Mouse (Mus musculus) frontal cortex, adult (tissue): ENCODE measurements around the gene Ucn2.

ENCODE experiments used
- ATAC-seq: cut with Nextera tagmentation; 2 replicates; pipeline ENCODE4 v1.9.2; 2017; ENCODE audit warnings: mild to moderate bottlenecking, moderate library complexity, mixed read lengths; ENCODE audit not compliant: low TSS enrichment

Gene Ucn2

DNA sequence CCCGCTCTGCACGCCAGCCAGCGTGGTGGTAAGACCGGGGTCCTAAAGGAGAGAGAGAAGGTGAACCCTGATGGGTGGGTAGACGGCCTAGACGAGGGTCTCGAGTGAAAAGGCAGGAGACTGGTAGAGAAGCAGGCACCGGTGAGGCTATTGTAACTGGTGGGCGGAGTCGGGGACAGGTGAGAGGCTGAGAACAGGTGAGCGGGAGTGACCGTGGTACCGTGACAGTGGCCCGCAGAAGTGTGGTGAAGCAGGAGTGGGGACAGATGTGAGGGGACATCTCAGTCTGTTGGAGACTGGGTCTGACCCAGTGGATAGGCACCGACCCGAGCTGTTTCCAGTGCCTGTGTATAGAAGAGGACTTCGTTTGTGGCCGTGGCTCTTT is 6.3 kb downstream of the Ucn2 start:
- no peak for ATAC-seq

- ATAC-seq: no peak
Observed at GRCm38 (mm10) chr9:108992620-108993361, 7.0 kb downstream of the Ucn2 start.

DNA sequence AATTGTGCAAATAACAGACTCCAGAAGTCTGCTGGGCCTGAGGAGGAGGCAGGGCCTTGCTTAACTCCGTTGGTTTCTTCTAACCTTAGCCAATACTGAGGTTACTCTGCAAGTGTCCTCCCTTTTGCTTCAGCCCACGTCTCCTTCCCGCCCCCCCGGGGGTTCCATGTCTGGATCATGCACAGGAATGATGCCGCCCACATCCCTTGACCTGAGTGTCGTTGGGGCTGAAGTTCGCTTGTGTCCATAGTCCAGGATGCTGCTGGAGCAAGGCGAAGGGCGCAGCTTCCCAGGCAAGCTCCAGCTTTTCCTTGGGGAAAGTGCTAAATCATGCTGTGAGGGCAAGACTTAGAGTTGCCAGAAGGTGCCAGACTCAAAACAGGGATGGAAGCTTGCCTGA is 10.6 kb downstream of the Ucn2 start:
- no peak for ATAC-seq

- ATAC-seq: peak; percentile 14; the same call in 1 of the 2 replicates
Observed at GRCm38 (mm10) chr9:108998287-108999166, 12.7 kb downstream of the Ucn2 start.

- no peak; the same call in 1 of the 2 replicates for ATAC-seq
Observed at GRCm38 (mm10) chr9:108999167-108999526, 13.3 kb downstream of the Ucn2 start.

GRCm38 (mm10) chr9:109000726-109001125 is 14.9 kb downstream of the Ucn2 start:
- ATAC-seq: peak; percentile 56

DNA sequence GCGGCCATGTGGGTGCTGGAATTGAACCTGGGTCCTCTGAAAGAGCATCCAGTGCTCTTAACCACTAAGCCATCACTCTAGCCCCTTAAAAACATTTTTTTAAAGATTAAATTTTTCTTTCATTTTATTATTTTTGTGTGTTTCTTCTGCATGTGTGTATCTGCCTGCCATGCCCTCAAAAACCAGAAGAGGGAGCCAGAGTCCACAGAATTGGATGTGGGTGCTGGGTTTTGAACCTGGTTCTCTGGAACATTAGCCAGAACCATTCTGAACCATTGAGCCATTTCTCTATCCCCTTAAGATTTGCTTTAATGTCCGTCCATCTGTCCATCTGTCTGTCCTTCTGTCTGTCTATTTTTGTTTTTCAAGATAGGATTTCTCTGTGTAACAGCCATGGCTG is 17.4 kb downstream of the Ucn2 start:
- ATAC-seq: no peak

- no peak for ATAC-seq
Observed at GRCm38 (mm10) chr9:109007025-109007780, 21.4 kb downstream of the Ucn2 start.

DNA sequence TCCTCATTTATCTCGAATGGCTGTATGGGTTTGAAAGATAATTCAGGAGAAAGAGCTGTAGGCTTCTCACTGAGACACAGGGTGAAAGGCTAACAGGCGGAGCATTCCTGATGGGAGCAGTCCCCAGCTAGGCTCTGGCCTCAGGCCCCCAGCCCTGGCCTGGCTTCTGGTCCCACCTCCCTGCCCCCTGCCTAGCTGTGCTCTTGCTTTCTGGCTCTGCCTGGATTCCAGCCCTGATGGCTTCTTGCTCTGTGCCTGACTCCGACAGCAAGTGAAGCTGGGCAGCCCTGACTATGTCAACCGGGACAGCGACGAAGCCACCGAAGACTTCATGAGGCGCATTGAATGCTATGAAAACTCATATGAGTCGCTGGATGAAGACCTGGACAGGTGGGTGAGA is 22.3 kb downstream of the Ucn2 start:
- ATAC-seq: no peak

DNA sequence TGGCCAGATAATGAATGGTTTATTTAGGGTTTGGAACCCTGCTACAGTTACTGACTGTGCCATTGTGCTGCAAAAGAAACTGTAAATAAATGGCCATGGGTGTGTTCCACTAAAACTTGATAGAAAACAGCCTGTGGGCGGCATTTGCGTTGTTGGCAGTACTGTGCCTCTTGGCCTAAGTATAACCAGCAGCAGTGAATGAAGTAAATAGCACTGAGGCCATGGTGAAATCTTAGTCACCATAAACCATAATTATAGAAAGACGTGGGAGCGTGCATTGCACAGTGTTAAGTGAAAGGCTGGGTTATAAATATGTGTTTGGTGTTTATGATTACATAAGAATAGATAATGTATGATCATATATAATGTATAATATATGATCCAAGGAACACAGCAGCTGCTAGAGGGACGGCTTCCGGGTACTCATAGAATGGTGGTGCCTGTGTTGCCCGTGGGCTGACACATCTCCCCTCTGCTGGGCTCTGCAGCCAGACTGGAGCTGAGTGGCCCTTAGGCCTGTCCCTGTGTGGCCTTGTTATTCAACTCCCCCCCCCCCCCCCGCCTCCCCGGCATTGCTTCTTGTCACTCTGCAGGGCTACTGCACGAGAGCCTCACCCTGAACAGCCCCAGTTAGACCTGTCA is 23.3 kb downstream of the Ucn2 start:
- ATAC-seq: peak; percentile 83

GRCm38 (mm10) chr9:109009636-109010315 is 24.0 kb downstream of the Ucn2 start:
- ATAC-seq: peak; percentile 70

GRCm38 (mm10) chr9:109010316-109010690 is 24.5 kb downstream of the Ucn2 start:
- no peak for ATAC-seq

DNA sequence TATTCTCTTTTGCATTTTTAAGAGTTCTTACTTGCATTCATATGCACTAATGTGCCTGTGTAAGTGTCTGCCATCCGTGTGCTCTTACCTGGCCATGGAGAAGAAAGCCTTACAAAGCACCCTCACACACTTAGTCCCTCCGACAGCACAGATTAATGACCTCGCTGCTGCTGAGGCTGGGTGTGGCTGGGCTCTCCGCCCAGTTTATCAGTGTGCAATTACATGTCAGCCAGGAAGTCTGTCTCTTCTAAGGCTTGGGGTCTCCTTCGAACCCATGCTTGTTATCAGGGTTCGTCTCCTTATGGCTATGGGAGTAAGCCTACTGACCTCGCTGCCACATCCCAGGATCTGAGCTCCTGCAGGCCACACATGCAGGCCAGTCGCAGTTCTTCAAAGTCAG is 29.6 kb downstream of the Ucn2 start:
- ATAC-seq: no peak

DNA sequence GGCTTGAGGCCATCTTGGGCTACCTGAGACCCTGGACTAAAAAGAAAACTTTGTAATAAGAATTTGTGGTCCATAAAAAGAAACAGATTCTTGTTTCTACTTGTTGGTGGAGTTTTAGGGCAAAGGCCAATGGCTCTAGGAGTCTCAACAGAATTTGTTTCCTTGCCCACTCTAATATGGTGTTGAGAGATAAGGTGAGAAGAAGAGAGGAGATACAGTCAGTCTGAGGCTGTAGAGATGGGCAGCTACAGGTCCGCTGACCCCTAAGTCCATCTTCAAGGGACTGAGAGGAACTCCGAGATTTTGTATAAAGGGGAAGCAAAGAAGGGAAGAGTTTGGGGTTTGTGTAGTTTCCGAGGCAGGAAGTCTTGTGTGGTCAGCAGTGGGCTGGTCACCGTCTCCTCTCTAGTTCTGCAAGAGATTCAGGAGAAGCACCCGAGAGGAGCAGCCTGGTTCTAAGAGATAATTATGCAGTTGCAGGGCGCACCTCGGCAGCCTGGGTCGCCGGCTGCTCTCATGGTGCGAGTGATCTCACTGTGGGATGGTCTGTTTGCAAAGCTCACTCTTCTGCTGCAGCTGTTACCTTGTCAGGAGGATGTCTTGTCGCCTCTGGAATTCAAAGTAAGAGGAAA is 31.3 kb downstream of the Ucn2 start:
- ATAC-seq: no peak

- peak; percentile 48 for ATAC-seq
Observed at GRCm38 (mm10) chr9:109021428-109021827, 35.6 kb downstream of the Ucn2 start.

DNA sequence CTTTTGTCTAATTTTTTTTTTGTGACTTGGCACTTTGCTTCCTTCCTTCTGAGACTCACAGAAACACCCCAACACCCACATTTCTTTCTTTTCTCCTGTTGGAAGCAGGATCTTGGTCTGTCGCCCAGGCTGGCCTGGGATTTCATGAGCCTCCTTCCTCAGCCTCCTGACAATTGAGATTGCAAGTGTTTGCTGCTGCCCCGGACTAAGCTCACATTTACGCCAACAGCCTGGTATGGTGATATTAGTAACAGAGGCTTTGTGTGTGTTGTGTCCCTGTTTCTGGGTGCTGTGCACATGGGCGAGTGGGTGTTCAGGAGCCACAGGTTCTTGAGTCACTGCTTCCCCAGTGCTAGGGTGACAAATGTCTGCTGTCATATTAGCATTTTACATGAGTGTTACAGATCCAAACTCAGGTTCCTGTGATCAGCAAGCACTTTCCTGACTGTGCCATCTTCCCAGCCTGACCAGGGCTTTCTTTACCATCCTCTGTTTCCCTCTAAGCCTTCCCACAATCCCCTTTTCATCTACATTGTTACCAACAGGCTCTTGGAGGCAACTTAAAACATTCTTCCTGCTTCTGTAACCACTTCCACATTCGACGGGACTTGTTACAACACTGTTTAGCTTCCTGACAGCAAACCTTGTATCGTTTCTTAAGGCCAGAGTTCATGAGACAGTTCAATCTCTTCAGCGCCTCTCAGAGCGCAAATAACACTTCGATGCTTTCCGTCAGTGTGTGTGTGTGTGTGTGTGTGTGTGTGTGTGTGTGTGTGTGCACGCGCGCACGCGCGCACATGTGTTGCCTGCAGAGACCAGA is 37.3 kb downstream of the Ucn2 start:
- ATAC-seq: peak; percentile 86

DNA sequence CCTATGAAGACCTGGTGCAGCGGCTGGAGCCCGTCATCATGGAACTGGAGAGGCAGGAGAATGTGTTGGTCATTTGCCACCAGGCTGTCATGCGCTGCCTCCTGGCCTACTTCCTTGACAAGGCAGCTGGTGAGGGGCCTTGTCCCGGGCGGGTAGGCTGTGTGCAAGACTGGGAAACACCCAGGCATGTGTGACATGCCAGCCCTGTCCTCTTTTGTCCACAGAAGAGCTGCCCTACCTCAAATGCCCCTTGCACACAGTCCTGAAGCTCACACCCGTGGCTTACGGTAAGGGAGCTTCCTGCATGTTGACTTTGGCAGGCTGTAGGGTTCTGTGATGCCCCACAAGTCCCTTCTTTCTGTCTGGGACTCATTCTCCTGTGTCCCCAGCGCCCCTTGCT is 41.7 kb downstream of the Ucn2 start:
- no peak for ATAC-seq

DNA sequence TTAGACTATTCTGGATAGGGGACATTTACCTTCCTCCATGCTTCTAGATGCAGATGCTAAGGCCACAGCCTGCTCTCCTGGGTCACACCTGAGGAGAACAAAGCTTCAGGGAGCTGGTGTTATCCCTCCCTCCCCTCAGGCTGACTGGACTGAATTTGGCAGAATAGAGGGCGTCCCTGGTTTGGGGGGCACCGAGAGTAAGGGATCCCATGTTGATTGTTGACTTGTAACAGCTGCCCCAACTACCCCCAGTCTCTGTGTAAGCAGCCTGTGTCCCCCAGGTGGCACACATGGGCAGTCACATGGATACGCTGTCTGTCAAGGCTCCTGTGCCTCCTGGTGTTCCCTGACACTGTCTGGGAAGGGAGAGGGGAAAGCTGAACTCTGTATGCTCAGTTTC is 42.6 kb downstream of the Ucn2 start:
- ATAC-seq: no peak

GRCm38 (mm10) chr9:109028919-109029318 is 43.1 kb downstream of the Ucn2 start:
- no peak for ATAC-seq

- ATAC-seq: no peak
Observed at GRCm38 (mm10) chr9:109030312-109030711, 44.5 kb downstream of the Ucn2 start.
